Mouse (Mus musculus) embryo, embryonic 10.5 days (tissue): Measurements from ENCODE around the gene Ptges.
"Not testable (repeated sequence)": the region's sequence is repeated elsewhere in the genome, so short reads cannot be mapped to it uniquely, and the experiment has no call there.

Experiments
- DNase-seq: peaks from one replicate; pipeline ENCODE4 v3.0.0-alpha.2; 2015; ENCODE audit warnings: low spot score

Ptges gene

DNA sequence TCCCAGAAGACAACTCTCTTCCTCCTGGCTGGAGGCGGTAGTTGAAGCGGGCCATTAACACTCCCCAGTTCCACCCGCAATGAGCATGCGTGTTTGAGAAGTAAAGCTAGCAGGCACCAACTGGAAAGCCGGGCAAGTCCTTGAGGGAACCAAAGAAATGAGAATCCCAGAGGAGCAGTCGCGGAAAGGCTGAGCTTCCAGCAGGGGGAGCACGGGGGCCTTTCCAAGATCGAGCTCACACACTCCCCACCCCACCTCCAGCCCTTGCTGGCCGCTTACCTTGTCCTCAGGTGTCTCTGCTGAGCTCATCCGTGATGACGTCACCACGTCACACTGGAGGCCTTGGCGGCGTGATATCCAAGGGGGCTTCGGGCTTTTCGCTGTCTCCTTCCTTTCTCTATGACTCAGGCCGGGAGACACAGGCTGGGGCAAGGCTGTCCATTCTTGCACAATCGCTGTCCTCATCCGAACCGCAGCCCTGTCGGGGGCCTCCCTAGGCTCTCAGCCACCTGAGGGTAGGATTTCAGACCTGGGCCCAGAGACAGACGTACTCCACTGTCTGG, at the start of gene Ptges:
Ptges (minus strand) TSS at position 381 of the 563 bp plus-strand sequence.
- peak; percentile 83 for DNase-seq

DNA sequence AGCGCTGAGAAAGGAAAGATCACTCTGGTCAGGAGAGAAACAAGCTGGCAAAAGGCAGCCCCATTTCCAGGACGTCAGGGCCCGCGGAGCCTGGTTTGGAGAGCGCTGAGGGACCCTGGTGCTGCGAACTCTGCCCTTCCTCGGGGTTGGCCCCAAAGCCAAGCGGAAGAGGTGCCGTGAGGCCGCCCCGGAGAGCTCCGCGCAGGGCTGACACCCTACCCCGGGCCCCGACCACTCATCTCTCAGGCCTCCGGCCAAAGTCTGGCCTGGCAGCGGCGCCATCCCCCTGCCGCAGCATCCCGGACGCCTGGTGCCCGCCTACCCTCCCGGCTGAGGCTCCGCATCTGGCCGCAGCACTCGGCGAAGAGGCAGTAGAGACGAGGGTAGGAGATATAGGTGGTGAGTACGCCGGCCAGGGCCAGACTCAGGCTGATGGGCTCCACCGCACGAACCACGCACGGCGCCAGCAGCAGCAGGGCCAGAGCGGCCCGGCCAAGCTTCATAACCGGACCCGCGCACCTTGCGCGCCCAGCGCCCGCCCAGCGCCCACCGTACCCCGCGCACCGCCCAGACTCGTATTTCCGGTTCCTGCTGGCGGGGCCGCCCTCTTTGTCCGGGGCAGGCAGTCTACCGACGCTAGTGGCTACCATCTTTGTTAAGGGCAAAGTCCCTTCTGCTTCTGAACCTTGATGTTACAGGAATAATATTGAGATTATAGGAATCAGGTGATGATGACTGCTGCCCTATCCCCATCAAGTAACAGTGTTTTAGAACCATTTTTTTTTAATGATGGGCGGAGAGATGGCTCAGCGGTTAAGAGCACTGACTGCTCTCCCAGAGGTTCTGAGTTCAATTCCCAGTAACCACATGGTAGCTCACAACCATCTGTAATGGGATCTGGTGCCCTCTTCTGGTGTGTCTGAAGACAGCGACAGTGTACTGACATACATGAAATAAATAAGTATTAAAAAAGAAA, 38.0 kb upstream of the Ptges start, which contains the start of gene Tor1a:
Tor1a (minus strand) TSS at position 582 of the 976 bp plus-strand sequence.
- DNase-seq, result peak; percentile 94

DNA sequence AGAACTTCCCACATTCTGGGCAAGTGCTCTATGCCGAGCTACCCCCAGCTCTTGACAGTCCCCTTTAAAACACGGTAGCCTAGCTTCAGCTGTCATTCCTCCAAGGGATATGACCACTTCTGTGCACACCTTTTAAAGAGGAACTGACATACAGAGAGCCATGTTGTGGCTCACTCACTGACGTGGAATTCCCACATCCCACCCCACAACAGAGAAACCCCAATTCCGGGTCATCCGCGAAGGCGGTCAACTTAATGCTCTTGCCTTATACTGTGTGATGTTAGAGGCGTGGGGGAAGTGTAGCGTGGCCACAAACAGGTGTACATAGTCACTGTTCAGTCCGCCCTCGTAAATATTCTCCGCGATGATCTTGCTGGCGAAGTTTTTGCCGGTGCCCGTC, 37.2 kb upstream of the Ptges start:
- no peak for DNase-seq

DNA sequence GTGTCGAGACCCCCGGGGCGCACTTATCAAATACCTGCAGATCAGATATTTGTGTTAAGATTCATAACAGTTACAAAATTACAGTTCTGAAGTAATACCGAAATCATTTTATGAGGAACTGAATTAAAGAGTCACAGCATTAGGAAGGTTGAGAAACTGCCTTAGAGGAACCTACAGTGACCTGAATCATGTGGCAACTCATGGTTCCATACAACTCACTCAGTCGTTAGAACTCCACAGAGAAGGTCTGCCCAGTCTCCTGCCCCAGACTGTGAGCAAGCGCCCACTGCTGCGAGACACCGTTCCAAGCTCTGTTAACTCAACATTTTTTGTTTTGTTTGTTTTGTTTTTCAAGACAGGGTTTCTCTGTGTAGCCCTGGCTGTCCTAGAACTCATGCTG, 36.0 kb upstream of the Ptges start:
- DNase-seq, result no peak

DNA sequence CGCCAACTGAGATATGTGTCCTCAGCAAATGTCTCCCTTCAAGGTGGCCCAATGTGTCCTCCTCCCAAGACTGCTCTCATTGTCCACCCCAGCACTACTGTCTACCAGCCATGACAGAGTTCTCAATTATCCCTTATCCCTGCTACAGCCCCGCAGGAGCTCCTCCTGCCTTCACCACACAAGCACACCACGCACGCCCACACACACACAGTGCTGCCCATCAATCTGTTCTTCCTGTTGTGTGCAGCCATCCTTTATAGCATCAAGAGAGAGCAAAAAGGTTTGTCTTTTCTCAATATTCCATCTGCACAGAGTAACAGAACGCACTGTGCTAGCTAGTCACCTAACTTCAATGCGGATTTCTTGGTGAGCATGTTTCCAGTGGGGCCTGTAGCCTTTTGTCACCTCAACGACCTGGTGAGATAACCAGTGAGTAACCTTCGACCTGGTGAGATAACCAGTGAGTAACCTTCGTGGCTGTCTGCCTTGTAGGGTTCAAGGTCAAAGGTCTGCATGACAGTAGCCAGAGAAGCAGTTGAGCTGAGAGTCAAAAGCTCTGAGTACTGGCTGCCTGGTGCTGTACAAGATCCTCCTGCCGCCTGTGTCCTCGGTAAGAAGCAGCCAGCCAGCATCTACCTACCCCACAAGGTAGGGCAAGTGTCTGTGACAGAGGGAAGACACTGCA, 33.0 kb upstream of the Ptges start:
- no peak for DNase-seq

DNA sequence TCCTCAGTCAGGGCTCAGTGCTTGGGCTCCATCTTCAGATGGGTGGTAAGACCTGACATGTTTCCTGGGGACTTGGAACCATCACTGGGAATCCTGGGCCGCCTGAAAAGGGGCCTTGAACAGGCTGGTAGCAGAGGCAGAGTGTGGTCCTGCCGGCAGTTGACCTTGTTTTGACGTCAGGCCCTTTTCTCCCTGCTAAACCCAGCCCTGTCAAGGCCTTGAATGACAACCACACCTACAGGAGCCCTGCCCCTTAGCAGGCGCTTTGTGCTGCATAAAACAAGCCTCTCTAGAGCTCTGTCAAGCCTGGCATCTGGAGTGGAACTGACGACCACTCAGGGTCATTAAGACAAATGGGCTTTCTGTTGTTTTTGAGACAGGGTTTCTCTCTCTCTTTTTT, 30.2 kb upstream of the Ptges start:
- no peak for DNase-seq

DNA sequence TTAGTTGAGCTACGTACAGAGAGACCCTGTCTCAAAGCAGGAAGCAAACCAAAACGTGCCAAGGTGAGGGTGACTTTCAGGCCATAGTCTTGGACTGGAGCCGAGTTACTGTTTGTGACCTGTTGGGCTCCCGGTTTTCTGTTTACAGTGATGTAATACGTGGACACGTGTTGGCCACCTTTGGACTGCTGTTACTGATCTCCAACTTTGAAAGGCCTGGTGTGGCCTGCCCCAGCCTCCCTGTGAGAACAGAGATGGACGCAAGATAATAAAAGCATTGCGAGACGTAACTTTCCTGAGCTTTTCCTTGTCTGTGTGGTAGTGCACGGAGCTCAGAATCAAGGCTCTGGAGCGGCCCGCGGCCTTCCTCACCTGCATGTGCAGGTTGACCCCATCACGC, 29.1 kb upstream of the Ptges start:
- DNase-seq, result no peak

DNA sequence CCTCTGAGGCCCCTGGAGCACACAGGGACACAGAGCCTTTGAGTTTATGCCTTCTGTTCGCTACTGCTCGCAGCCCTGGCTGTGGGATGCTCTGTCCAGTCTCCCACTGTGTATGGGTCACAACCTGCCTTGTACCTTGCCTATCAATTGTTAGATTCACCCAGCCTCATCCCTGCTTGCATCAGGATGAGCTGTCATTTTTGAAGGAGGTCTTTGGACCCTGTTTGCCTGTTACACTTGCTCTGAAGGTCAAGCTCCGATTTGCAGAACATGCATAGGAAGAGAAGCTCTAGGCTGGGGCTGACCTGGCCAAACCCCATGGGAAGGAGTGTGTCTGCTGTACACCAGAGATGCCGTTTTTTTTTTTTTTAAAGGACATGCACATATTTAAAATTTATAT, 27.8 kb upstream of the Ptges start:
- DNase-seq, result no peak

DNA sequence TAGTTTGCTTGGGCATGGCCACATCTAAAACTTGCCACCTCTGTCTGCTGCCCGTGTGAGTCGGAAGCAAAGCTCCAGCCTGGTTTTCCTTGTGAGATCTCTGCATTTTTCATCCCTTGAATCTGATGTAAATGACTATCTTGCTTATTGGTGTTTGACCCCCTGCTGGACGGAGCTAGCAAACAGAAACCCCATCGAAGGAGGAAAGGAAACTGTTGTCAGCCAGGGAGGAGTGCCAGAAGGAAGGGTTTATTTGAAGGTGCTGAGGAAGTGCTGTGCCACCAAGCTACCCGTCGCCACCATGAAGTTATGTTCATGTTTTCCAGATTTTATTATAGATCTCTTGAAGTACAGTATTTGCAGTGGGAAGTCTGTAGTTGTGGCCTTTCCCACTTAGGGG, 25.1 kb upstream of the Ptges start:
- no peak for DNase-seq

DNA sequence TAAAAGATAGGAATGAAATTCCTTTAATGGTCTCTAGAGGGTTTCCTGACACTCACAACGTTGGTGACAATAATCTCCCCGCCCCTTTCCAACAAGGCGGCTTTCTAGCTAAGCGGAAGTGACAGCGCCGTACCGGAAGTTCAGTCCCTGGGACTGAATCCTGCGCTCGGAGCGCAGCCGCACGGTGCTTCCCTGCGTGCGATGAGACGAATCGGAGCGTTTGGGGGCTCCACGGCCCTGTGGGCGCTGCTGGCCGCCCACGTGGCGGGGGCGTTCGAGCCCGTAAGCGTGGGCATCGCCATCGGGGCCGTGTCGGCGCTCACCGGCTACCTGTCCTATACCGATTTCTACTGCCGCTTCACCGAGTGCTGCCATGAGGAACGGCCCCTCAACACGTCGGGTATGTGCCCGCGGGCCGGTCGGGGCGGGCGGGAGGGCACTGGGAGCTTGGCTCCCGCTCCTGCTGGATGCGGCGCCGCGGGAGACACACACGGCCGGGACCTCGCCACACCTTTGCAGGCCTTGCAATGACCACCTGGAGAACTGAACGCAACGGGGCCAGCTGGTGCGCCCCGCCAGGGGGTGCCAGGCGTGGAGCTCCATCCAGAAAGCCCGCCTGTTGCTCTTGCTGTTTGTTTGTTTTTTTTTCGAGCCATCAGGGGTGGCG, 23.3 kb upstream of the Ptges start, which contains the start of gene Tor1b:
Tor1b (plus strand) TSS at position 136 of the 667 bp plus-strand sequence.
- DNase-seq, result peak; percentile 97

DNA sequence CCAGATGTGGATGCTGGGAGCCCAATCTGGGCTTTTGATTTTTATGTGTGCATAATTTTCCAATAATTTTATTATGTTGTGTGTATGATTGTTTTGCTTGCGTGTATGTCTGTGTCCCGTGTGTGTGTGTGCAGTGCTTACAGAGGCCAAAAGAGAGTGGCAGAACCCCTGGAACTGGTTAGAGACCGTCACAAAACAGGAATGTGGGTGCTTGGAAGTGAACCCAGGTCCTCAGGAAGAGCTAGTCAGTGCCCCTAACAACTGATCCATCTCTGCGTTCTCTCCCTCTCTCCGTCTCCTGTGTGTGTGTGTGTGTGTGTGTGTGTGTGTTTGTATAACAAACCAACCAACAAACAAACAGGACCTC, 22.8 kb upstream of the Ptges start:
- DNase-seq, result no peak

DNA sequence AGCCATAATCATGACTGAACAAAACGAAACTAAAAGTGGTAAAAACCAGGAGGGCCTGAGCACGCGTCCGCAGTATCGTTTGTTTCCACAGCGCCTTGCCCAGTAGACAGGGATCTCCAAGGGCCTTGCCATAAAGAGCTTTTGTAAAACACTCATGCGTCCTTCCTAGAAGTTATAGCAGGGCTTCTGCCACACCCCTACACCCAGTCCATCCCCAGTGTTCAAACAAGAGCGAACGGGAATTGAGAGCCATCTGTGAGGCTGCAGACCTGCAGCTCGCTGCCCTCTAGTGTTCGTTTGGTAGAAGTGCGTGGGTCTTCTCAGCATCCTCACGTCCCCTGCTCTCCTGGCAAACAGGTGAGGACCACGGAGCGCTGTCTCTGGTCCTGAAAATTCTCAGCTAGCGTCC, 12.9 kb upstream of the Ptges start:
- peak; percentile 90 for DNase-seq

DNA sequence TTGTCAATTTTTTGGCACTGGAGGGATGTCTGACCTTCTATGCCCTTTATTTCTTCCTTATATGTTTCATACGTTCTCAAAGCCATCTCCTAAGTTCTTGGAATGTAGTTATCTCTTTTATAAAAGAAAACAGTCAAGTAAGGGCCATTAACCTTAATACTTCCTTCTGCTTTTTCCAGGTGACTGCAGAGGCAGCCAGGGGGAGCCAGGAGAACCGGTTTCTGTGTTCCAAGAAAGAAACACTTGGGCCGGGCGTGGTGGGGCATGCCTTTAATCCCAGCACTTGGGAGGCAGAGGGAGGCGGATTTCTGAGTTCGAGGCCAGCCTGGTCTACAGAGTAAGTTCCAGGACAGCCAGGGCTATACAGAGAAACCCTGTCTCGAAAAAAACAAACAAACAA, 12.5 kb upstream of the Ptges start:
- not testable (repeated sequence) for DNase-seq

DNA sequence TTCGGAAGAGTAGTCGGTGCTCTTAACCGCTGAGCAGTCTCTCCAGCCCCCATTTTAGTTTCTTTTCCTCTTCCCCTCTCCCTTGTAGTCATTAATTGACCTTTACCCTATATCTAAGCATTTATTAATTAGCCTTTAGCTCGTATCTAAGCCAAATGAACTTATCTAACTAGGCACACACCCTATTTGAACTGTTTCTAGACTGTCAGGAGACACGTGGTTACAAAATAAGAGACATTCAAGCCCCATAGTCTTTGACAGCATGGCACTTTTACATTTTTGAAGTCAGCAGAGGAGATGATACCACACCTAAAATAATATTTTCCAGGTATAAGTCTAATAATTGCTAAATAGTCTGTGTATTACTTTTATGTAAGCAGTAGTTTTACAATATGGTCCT, 11.9 kb upstream of the Ptges start:
- no peak for DNase-seq

DNA sequence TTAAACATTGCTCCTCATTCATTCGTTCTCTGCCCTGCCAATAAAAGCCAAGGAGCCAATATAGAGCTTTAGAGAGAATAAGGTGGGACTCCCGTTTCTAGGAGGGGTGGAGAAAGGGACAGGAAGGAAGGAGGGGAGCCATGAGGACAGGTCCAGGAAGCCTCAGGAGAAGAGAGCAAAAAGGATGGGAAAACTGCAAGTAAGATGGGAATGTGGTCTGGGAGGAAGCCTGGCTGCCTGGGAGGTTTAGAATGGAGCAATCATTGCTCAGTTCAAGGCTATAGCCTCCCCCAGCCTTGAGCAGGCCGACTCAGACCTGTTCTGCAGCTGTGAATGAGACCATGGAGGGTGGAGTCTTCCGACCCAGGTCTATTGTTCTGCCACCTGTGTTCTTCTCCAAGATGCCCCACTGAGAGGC, 8.9 kb upstream of the Ptges start:
- DNase-seq, result no peak

DNA sequence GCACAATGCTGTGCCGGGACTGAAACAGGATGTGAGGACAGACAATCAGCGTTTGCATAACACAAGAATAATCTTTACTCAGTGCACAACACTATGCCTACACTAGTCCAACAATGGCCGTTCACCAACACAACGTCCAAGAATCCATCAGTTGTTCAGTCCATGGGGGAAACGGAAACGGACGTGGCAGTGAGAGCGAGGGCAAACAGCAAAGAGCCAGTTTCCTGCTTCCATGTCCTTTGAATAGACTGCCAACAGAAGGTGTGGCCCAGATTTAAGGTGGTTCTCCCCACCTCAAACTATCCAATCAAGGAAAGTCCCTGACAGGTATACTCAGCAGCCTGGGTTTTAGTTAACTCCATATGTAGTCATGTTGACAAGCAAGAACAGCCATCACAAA, 8.1 kb upstream of the Ptges start:
- DNase-seq, result no peak

DNA sequence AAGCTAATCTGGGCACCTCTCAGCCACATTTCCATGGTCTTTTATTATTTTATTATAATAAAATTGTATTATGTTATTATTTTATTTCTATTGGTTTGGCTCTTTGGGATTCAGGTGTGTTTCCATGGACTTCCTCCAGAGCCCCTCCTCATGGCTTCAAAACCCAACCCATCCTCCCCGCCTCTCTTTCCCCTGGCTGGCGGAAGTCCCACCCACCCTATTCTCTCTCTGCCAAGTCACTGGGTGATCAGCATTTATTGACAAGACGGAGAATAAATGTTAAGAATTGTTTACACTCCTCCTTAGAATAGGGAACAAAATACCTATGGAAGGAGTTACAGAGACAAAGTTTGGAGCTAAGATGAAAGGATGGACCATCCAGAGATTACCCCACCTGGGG, 7.1 kb upstream of the Ptges start:
- no peak for DNase-seq

DNA sequence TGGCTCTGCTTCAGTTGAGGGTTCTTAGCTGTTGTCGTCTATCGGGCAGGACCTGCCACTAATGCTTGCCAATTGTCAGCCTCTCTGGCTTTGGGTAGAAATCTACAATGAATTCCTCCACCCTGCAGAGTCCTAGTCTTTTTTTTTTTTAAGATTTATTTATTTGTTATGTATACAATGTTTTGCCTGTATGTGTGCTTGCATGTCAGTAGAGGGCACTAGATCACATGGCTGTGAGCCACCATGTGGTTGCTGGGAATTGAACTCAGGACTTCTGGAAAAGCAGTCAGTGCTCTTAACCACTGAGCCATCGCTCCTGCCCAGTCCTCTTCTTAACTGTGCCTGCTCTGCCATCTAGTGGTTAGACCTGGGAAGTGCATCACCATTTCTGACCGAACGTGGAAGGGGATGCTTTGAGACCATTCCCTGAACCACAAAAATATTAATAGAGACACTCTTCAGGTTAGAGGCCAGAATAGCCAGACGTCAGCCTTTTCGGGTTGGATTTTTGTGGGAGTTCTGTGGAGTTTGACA, 4.3 kb upstream of the Ptges start:
- DNase-seq, result peak; percentile 91

DNA sequence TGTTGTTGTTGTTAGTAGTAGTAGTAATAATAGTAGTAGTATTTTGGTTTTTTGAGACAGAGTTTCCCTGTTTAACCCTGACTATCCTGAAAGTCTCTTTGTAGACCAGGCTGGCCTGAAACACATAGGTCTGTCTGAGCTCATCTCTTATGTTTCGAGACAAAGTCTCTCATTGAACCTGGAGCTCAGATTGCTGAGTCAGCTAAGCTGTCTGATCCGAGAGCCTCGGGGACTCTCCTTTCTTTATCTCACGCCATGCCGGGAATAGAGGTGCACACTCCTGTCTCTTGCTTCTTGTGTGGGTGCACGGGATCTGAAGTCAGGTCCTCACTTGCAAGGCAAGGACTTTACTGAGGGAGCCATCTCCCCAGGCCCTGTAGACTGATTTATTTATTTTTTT, 3.4 kb upstream of the Ptges start:
- no peak for DNase-seq

DNA sequence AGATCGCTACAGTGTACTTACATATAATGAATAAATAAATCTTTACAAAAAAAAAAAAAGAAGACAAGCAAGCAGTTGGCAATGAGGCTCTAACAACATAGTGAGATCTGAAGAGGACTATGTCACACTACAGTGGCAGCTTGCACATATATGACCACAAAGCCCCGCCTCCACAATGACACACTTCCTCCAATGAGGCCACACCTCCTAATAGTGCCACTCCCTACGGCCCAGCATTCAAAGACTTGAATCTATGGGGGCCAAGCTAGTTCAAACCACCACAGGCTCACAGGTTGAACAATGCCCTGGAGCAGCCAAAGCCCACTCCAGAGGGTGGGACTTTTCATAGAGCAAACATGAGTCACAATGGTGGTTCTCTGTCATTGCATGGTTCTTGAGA, 2.3 kb upstream of the Ptges start:
- no peak for DNase-seq

DNA sequence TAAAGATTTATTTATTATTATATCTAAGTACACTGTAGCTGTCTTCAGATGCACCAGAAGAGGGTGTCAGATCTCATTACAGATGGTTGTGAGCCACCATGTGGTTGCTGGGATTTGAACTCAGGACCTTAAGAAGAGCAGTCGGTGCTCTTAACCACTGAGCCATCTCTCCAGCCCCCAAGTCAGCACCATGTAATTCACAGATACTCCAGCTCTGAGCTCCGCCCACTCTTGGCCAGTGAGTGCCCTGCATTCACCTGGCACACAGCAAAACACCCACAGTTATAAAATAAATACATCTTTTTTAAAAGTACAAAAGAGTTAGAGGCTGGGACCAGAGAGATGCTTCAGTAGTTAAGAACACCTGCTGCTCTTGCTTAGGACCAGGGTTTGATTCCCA, 1.2 kb upstream of the Ptges start:
- DNase-seq, result not testable (repeated sequence)

DNA sequence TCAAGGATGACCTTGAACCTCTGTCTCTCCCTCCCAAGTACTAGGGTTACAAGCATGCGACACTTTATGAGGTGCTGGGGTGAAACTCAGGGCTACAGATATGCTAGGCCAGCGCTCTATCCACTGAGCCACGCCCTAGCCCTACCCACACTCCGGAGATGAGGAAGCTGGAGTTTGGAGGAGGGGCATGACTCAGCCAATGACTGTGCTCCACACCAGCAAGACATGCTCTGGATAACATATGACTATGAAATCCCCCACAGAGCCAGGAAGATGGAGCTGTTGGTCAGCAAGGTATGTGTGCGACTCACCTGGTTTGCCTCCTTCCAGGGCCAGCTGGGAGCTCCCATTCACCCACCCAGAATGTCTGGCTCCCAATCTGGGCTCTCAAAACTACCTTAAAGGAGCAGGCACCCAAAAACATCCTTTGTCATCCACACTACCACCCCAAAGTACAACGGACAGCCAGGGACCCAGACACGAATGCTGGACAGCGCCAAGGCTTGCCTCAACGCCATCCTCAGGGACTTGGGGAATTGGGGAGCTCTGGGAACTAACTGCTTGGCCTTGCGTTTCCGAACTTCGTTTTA, 675 bp downstream of the Ptges start:
- DNase-seq, result no peak
